Mouse (Mus musculus): ENCODE results near the gene Gramd1c.

DNA sequence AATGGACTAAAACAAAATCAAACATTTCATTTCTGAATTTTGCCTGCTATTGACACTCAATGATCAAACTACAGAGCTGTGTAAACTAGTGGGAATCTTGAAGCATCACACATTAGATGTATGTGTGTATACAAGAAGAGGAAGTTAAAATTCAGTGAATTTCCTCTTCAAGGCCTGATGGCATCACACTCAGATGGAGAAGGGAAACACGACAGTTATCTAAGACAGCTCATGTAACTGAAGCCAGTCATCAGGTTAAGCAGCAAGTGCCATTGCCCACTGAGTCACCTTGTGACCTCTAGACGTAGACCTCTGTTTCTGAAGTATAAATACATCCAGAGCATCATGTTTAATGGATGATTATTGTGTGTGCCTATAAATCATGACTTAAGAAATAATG, 24.5 kb upstream of the Gramd1c start:
- TF ChIP-seq FLI1 (IDR thresholded peaks at IDR 0.05; ENCODE audit: low read length), result no peak
- no peak for TF ChIP-seq GATA1 (IDR thresholded peaks at IDR 0.05; ENCODE audit: borderline replicate concordance, low read length)

Data from megakaryocyte, embryonic 14.5 days (primary cell).